Mouse (Mus musculus): ENCODE measurements around the gene Ahnak2. TPM values are rescaled to one million over a fixed set of nuclear protein-coding genes. Genes with fewer than 3 reads are reported as not detected.
"Not testable (repeated sequence)": the region's sequence is repeated elsewhere in the genome, so short reads cannot be mapped to it uniquely, and the experiment has no call there.

Gene Ahnak2
- polyA plus RNA-seq, 1 experiment from 2014 or later, result 0.36 TPM

GRCm38 (mm10) chr12:112841338-112841892, 39.0 kb upstream of the Ahnak2 start:
- DNase-seq; H3K4me1 ChIP-seq (ENCODE audit: insufficient read depth); H3K9me3 ChIP-seq (ENCODE audit: low read length); H3K36me3 ChIP-seq (replicated peaks; ENCODE audit: insufficient read depth, low read length); H3K9ac ChIP-seq (replicated peaks); H3K27me3 ChIP-seq (ENCODE audit: insufficient read depth, low read length); H3K4me2 ChIP-seq (ENCODE audit: low read depth, low read length); H3K4me3 ChIP-seq (ENCODE audit: low read depth, low read length); ATAC-seq; H3K27ac ChIP-seq (ENCODE audit: low read depth): not testable (repeated sequence)
- peak; percentile 11; the same call in 1 of the 2 replicates for TF ChIP-seq CTCF (IDR thresholded peaks at IDR 0.05; ENCODE audit: low read depth)
- 54% methylated on average over 4 of the region's 4 CpGs for WGBS (ENCODE audit: insufficient replicate concordance)

DNA sequence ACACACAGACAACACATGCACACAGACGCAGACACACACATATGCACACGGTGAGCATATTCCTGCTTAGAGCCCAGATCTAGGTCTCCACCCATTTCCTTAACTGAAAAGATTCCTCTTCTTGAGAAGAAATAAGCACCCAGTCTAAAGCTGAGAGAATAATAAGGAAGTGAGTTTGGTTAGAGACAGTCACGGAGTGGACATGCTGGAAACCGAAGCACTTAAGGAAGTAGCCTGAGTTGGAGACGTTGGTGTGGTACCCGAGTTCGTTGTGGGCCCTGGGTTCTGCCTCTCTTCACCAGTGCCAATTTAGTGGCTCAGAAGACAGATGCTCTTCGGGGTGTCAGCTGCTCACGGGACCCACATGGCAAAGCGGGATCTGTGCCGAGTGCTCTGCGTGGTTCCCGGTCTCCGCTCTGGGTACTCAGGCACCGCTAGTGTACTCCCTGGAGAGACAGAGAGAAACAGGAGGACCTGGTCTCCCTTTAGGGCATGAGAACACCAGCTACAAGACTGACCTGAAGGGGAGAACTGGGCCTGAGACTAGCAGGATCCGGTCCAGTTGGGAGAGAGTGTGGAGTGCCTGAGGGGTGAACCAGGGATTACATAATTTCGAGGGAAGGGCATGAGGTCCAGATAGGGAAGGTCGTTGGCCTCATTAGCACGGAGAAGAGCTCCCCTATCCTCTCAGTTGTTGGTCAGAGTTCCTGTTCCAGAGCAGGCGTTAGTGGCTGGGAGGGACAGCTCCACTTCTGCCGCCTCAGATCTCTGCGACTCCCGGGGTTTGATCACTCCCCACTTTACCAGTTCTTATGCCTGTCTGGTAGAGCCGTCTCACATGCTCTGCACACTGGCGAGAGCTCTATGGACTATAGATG, 38.0 kb upstream of the Ahnak2 start:
- no peak overlapping the region for H3K4me3 ChIP-seq (ENCODE audit: low read depth, low read length)
- H3K27me3 ChIP-seq (ENCODE audit: insufficient read depth, low read length), result no peaks in the 10 kb centered on the region
- peak; percentile 55 for ATAC-seq
- no peaks in the 10 kb centered on the region; the same call in 1 of the 2 replicates for H3K4me1 ChIP-seq (ENCODE audit: insufficient read depth)
- peaks cover 3% of the 10 kb centered on the region for H3K9me3 ChIP-seq (ENCODE audit: low read length)
- WGBS (ENCODE audit: insufficient replicate concordance), result 53% methylated on average over 25 of the region's 25 CpGs
- H3K9ac ChIP-seq (replicated peaks), result no peak overlapping the region; the same call in 1 of the 2 replicates
- TF ChIP-seq CTCF (IDR thresholded peaks at IDR 0.05; ENCODE audit: low read depth) (no peak), EP300 (IDR thresholded peaks at IDR 0.05; ENCODE audit: low read depth) (no peak)
- peak overlapping the region; percentile 66 for H3K27ac ChIP-seq (ENCODE audit: low read depth)
- no peak for DNase-seq
- no peaks in the 10 kb centered on the region for H3K36me3 ChIP-seq (replicated peaks; ENCODE audit: insufficient read depth, low read length)
- H3K4me2 ChIP-seq (ENCODE audit: low read depth, low read length), result peak overlapping the region; percentile 26; the same call in 1 of the 2 replicates

GRCm38 (mm10) chr12:112835046-112835445, 32.6 kb upstream of the Ahnak2 start:
- WGBS (ENCODE audit: insufficient replicate concordance), result 68% methylated on average over 2 of the region's 2 CpGs
- no peaks in the 10 kb centered on the region for H3K27me3 ChIP-seq (ENCODE audit: insufficient read depth, low read length)
- H3K4me2 ChIP-seq (ENCODE audit: low read depth, low read length), result no peak overlapping the region
- H3K27ac ChIP-seq (ENCODE audit: low read depth), result no peak overlapping the region
- ATAC-seq (no peak), DNase-seq (no peak)
- no peaks in the 10 kb centered on the region for H3K36me3 ChIP-seq (replicated peaks; ENCODE audit: insufficient read depth, low read length)
- H3K4me1 ChIP-seq (ENCODE audit: insufficient read depth), result peaks cover 7% of the 10 kb centered on the region
- no peak overlapping the region for H3K4me3 ChIP-seq (ENCODE audit: low read depth, low read length)
- peaks cover 3% of the 10 kb centered on the region for H3K9me3 ChIP-seq (ENCODE audit: low read length)
- H3K9ac ChIP-seq (replicated peaks), result no peak overlapping the region
- TF ChIP-seq CTCF (IDR thresholded peaks at IDR 0.05; ENCODE audit: low read depth), result no peak
- TF ChIP-seq EP300 (IDR thresholded peaks at IDR 0.05; ENCODE audit: low read depth), result no peak

- no peak for DNase-seq
- Histone ChIP-seq H3K27ac (ENCODE audit: low read depth) (peak overlapping the region; percentile 24; the same call in 1 of the 2 replicates), H3K4me1 (ENCODE audit: insufficient read depth) (peaks cover 9% of the 10 kb centered on the region), H3K4me3 (ENCODE audit: low read depth, low read length) (no peak overlapping the region), H3K36me3 (replicated peaks; ENCODE audit: insufficient read depth, low read length) (no peaks in the 10 kb centered on the region), H3K9ac (replicated peaks) (no peak overlapping the region), H3K27me3 (ENCODE audit: insufficient read depth, low read length) (no peaks in the 10 kb centered on the region), H3K9me3 (ENCODE audit: low read length) (no peaks in the 10 kb centered on the region), H3K4me2 (ENCODE audit: low read depth, low read length) (peak overlapping the region; percentile 38)
- no peak for ATAC-seq
- no peak for TF ChIP-seq CTCF (IDR thresholded peaks at IDR 0.05; ENCODE audit: low read depth)
- no peak for TF ChIP-seq EP300 (IDR thresholded peaks at IDR 0.05; ENCODE audit: low read depth)
- WGBS (ENCODE audit: insufficient replicate concordance), result 14% methylated on average over 6 of the region's 6 CpGs
These were observed 31.1 kb upstream of the Ahnak2 start for GRCm38 (mm10) chr12:112833527-112833926.

DNA sequence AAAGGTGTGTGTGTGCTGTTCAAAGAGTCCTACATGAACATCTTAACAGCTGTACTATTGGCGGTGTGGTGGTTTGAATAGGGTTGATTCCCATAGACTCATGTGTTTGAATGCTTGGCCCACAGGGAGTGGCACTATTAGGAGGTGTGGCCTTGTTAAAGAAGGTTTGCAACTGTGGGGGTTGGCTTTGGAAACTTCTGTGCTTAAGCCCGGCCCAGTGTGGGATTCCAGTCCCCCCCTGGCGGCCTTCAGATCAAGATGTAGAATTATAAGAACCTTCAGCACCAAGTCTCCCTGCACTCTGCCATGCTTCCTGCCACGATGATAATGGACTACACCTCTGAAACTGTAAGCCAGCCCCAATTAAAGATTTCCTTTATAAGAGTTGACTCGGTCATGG, 30.0 kb upstream of the Ahnak2 start:
- TF ChIP-seq CTCF (IDR thresholded peaks at IDR 0.05; ENCODE audit: low read depth), result no peak
- no peak for TF ChIP-seq EP300 (IDR thresholded peaks at IDR 0.05; ENCODE audit: low read depth)
- WGBS (ENCODE audit: insufficient replicate concordance), result 78% methylated on average over 5 of the region's 5 CpGs
- ATAC-seq (no peak), DNase-seq (no peak)
- H3K9me3 ChIP-seq (ENCODE audit: low read length), result no peaks in the 10 kb centered on the region
- H3K4me1 ChIP-seq (ENCODE audit: insufficient read depth), result peaks cover 14% of the 10 kb centered on the region
- no peak overlapping the region for H3K4me2 ChIP-seq (ENCODE audit: low read depth, low read length)
- no peak overlapping the region for H3K9ac ChIP-seq (replicated peaks)
- no peaks in the 10 kb centered on the region for H3K27me3 ChIP-seq (ENCODE audit: insufficient read depth, low read length)
- H3K27ac ChIP-seq (ENCODE audit: low read depth), result no peak overlapping the region
- peaks cover 5% of the 10 kb centered on the region for H3K36me3 ChIP-seq (replicated peaks; ENCODE audit: insufficient read depth, low read length)
- H3K4me3 ChIP-seq (ENCODE audit: low read depth, low read length), result no peak overlapping the region

DNA sequence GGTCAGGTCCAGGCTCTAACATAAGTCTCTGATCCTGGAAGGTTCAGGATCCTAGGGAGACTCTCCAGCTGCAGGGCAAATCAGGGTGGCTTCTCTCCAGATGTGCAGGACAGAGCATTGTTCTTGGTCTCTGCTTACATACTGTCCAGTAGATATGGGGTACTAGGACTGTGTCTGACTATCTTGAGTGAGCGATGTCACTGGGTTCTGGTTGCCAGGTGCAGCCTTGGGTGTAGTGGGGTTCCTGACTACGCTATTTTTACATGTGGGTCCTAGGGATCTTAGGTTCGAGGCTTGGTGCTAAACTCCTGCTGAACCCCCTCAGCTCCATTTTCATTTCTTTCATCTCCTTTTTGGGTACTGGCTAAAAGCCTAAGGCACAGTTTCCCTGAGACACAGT, 28.1 kb upstream of the Ahnak2 start:
- H3K36me3 ChIP-seq (replicated peaks; ENCODE audit: insufficient read depth, low read length), result peaks cover 19% of the 10 kb centered on the region
- H3K9ac ChIP-seq (replicated peaks), result peak overlapping the region; percentile 76
- peaks cover 31% of the 10 kb centered on the region for H3K4me1 ChIP-seq (ENCODE audit: insufficient read depth)
- DNase-seq (no peak), ATAC-seq (no peak)
- no peaks in the 10 kb centered on the region for H3K27me3 ChIP-seq (ENCODE audit: insufficient read depth, low read length)
- 87% methylated on average over 3 of the region's 3 CpGs for WGBS (ENCODE audit: insufficient replicate concordance)
- H3K9me3 ChIP-seq (ENCODE audit: low read length), result no peaks in the 10 kb centered on the region
- H3K27ac ChIP-seq (ENCODE audit: low read depth), result 0 out of 2 replicates have a peak overlapping the region, but pooled peaks have one; percentile 80
- H3K4me2 ChIP-seq (ENCODE audit: low read depth, low read length), result peak overlapping the region; percentile 79
- H3K4me3 ChIP-seq (ENCODE audit: low read depth, low read length), result peak overlapping the region; percentile 86
- TF ChIP-seq CTCF (IDR thresholded peaks at IDR 0.05; ENCODE audit: low read depth), result no peak
- TF ChIP-seq EP300 (IDR thresholded peaks at IDR 0.05; ENCODE audit: low read depth), result no peak

Data from liver, postnatal 0 days (tissue).